Mouse (Mus musculus) kidney, postnatal 0 days (tissue): ENCODE results near the gene Ube2u. TPM values are rescaled to one million over a fixed set of nuclear protein-coding genes. Genes with fewer than 3 reads are reported as not detected.

Experiments
- ATAC-seq: fragments of 200-750 bp; cut with Nextera tagmentation; replicated peaks from 2 replicates; pipeline ENCODE4 v1.8.0; 2017; ENCODE audit warnings: low read depth, moderate number of reproducible peaks, moderate TSS enrichment, moderate library complexity; ENCODE audit not compliant: low FRiP score
- DNase-seq: peaks from one replicate; pipeline ENCODE4 v3.0.0-alpha.2; 2016; ENCODE audit warnings: low spot score
- H3K27ac ChIP-seq: fragments of 300-500 bp; sonication (generic); 2 replicates; pipeline ENCODE4 v1.5.1; 2014; ENCODE audit warnings: mild to moderate bottlenecking
- H3K27me3 ChIP-seq: fragments of 300-500 bp; sonication (generic); 2 replicates; pipeline ENCODE4 v1.6.1; 2014; ENCODE audit warnings: low read length, mixed read lengths; ENCODE audit not compliant: insufficient read depth
- H3K36me3 ChIP-seq: fragments of 300-500 bp; sonication (generic); 2 replicates; pipeline ENCODE4 v1.6.1; 2014; ENCODE audit warnings: low read length, mixed read lengths; ENCODE audit not compliant: insufficient read depth
- H3K4me1 ChIP-seq: fragments of 300-500 bp; sonication (generic); replicated peaks from 2 replicates; pipeline ENCODE4 v1.6.1; 2014; ENCODE audit warnings: antibody characterized with exemption, low read length, mixed read lengths; ENCODE audit not compliant: insufficient read depth
- H3K4me2 ChIP-seq: fragments of 300-500 bp; sonication (generic); 2 replicates; pipeline ENCODE4 v1.6.1; 2014; ENCODE audit warnings: mild to moderate bottlenecking, low read length, moderate library complexity, mixed read lengths
- H3K4me3 ChIP-seq: fragments of 300-500 bp; sonication (generic); replicated peaks from 2 replicates; pipeline ENCODE4 v1.5.1; 2014; ENCODE audit warnings: low read depth, low read length
- H3K9ac ChIP-seq: fragments of 300-500 bp; sonication (generic); 2 replicates; pipeline ENCODE4 v1.6.1; 2014; ENCODE audit warnings: low read depth, low read length
- H3K9me3 ChIP-seq: fragments of 300-500 bp; sonication (generic); replicated peaks from 2 replicates; pipeline ENCODE4 v1.6.1; 2016; ENCODE audit warnings: low read length, inconsistent platforms, mixed read lengths
- CTCF ChIP-seq: IDR thresholded peaks from 2 replicates; pipeline ENCODE4 v1.5.1; 2016; ENCODE audit warnings: antibody characterized with exemption, low read depth, mild to moderate bottlenecking, moderate library complexity
- WGBS: fragments of 180-500 bp; shearing (Covaris S2); extraction: QIAGEN DNeasy Blood & Tissue Kit; methylation state at CpG from one replicate; pipeline ENCODE4 v1.1.7; 2014; 5-methylcytosine and 5-hydroxymethylcytosine counted together
- polyA plus RNA-seq: library from polyadenylated mRNA; unstranded; fragments of >200 nt; fragmentation: Nextera tagmentation; extraction: Ambion mirVana; gene quantifications from 2 replicates; pipeline ENCODE4 v1.2.1, GENCODE M21; 2015

Ube2u gene
- polyA plus RNA-seq, 1 experiment from 2014 or later, result 1.6 TPM

DNA sequence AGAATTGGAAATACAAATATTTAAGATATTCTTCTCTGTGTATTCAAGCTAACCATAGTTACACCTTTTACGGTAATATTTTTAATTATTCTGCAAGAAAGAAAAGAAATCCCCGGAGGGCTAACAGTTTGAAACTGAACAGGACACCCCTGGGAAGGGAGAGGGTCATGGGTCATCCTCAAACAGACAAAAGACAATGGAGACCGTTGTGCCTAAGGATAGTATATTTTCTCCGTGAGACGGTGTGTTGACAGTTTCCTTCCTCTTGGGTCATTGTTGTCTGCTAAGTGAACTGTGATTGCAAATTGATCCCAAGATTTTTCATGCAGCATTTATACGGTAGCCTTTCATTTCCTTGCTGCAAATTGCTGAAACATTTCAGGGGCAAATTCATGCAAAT is 43.9 kb downstream of the Ube2u start:
- TF ChIP-seq CTCF, result no peak
- Histone ChIP-seq H3K4me1 (peaks cover 5% of the 10 kb centered on the region; the same call in 1 of the 2 replicates), H3K9me3 (no peaks in the 10 kb centered on the region), H3K4me3 (no peak overlapping the region), H3K4me2 (no peak overlapping the region), H3K9ac (no peak overlapping the region), H3K36me3 (no peaks in the 10 kb centered on the region), H3K27me3 (no peaks in the 10 kb centered on the region), H3K27ac (no peak overlapping the region)
- DNase-seq (peak; percentile 44), ATAC-seq (no peak)
- WGBS, result 29% methylated on average over 6 of the region's 6 CpGs

DNA sequence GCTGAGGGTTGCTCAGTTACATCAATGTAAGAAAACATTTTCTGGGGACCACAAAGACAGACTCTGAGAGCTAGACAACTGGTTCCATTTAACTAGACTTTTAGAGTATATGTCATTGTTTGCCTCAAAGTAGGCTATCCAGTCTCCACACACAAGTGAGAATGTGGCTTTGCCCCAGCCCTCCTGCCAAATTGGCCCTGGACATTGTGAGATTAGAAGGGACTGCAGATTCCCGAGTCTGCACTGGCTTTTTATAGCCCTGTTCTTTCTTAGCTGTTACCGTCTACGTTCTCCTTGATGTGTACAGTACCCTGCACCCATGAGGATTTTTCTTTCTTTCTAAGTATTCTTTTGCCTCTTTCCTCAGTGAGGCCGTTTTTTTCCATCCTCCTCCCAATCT is 46.1 kb downstream of the Ube2u start:
- WGBS, result 60% methylated on average over 4 of the region's 4 CpGs

DNA sequence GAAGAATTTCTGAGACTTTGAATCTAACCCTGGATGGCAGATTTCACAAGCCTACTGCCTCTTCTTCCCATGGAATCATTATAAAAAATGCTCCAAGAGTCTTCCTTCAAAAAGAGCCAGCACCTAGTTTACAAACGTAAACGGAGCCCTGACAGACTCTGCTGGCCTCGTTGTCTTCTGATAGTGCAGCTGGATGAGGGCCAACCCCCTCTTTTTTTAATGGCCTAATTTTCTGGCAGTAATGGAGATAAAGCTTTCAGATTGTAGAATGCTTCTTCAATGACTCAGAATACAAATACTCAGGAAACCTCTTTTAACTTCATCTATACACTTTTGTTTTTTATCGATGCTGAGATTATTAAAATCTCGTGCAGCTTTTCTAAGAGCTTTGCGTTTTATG is 47.6 kb downstream of the Ube2u start:
- Histone ChIP-seq H3K9me3 (no peaks in the 10 kb centered on the region), H3K27ac (no peak overlapping the region), H3K9ac (no peak overlapping the region), H3K4me2 (no peak overlapping the region), H3K4me1 (peaks cover 10% of the 10 kb centered on the region; the same call in 1 of the 2 replicates), H3K4me3 (no peak overlapping the region), H3K36me3 (no peaks in the 10 kb centered on the region), H3K27me3 (no peaks in the 10 kb centered on the region)
- WGBS, result 46% methylated on average over 6 of the region's 6 CpGs
- DNase-seq, result no peak
- TF ChIP-seq CTCF, result no peak
- ATAC-seq, result no peak

More for the DNA sequence above, 46.1 kb downstream of the Ube2u start:
- H3K27me3 ChIP-seq, result no peaks in the 10 kb centered on the region
- no peak overlapping the region for H3K4me3 ChIP-seq
- no peak for DNase-seq
- H3K9ac ChIP-seq, result no peak overlapping the region
- H3K4me2 ChIP-seq, result no peak overlapping the region
- H3K4me1 ChIP-seq, result peaks cover 10% of the 10 kb centered on the region; the same call in 1 of the 2 replicates
- no peak for ATAC-seq
- TF ChIP-seq CTCF, result no peak
- H3K27ac ChIP-seq, result no peak overlapping the region
- H3K36me3 ChIP-seq, result no peaks in the 10 kb centered on the region
- no peaks in the 10 kb centered on the region for H3K9me3 ChIP-seq

DNA sequence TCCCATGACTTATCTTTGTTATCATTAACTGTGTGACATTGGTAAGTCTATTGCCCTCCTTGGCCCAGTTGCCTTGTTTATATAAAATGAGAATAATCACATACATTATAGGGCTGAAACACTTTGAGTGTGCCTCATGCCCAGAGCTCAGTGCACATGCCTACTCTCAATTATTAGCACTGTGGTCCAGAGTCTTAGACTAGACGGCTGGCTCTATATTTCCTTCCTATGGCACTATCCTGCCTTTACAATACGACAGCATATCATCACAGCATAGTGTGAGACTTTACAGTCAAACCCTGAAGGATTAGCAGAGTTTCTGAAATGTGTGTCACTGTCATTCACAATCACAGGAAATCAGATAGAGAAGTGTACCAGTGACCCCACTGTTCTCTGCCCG is 48.4 kb downstream of the Ube2u start:
- no peaks in the 10 kb centered on the region for H3K9me3 ChIP-seq
- H3K4me1 ChIP-seq, result peaks cover 10% of the 10 kb centered on the region; the same call in 1 of the 2 replicates
- DNase-seq, result no peak
- TF ChIP-seq CTCF, result no peak
- H3K27me3 ChIP-seq, result no peaks in the 10 kb centered on the region
- H3K36me3 ChIP-seq, result no peaks in the 10 kb centered on the region
- no peak overlapping the region for H3K9ac ChIP-seq
- WGBS, result 27% methylated on average over 3 of the region's 3 CpGs
- peak overlapping the region; percentile 17; the same call in 1 of the 2 replicates for H3K4me3 ChIP-seq
- H3K27ac ChIP-seq, result no peak overlapping the region
- ATAC-seq, result no peak
- peak overlapping the region; percentile 54 for H3K4me2 ChIP-seq

DNA sequence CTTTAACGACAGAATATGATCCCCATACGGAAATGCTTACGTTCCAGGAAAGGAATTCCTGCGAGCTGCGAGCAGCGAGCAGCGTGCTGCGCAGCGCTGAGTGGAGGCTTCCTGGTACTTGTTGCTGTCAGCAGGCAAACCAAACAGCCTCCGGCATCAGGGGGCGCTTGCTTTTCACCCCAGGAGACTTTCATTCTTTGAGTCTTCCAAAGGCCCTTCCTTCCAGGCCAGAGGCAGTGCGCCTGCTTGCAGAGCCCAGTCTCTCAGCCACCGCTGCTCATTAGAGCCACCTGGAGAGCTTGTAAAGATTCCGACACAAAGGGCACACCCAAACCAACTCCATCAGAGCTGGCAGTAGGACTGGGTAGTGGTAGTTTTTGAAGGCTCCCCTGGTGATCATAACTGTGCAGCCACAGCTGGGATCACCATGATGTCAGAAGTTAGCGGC is 48.9 kb downstream of the Ube2u start:
- Histone ChIP-seq H3K27me3 (no peaks in the 10 kb centered on the region), H3K36me3 (no peaks in the 10 kb centered on the region), H3K4me3 (peak overlapping the region; percentile 17; the same call in 1 of the 2 replicates), H3K4me2 (peak overlapping the region; percentile 54), H3K9me3 (no peaks in the 10 kb centered on the region), H3K27ac (no peak overlapping the region), H3K4me1 (peaks cover 10% of the 10 kb centered on the region; the same call in 1 of the 2 replicates), H3K9ac (no peak overlapping the region)
- TF ChIP-seq CTCF, result peak; percentile 9; the same call in 1 of the 2 replicates
- 9% methylated on average over 15 of the region's 15 CpGs for WGBS
- ATAC-seq, result peak; percentile 29; the same call in 1 of the 2 replicates
- DNase-seq, result peak; percentile 83

DNA sequence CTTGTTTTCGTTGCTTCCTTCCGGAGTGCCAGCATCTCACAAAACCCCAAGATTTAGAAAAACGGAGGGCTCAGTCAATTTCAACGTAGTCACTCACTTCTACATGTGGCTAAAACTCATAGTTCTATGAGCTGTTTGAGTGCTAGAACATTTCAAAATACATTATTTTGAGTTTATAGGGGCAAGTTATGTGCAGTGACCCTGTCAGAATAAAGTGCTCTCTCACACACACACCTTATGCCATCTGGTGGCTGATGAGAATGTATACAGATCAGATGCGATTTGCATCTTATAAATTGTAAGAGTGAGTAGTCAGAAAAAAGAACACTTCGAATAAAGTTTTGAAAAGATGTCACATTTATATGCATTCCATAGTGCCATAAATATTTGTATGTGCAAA is 55.0 kb downstream of the Ube2u start:
- ATAC-seq (no peak), DNase-seq (peak; percentile 69)
- H3K36me3 ChIP-seq, result no peaks in the 10 kb centered on the region
- H3K9me3 ChIP-seq, result no peaks in the 10 kb centered on the region
- no peaks in the 10 kb centered on the region for H3K27me3 ChIP-seq
- WGBS, result 70% methylated on average over 6 of the region's 6 CpGs
- no peak overlapping the region for H3K4me3 ChIP-seq
- no peaks in the 10 kb centered on the region for H3K4me1 ChIP-seq
- no peak overlapping the region for H3K4me2 ChIP-seq
- peak; percentile 73 for TF ChIP-seq CTCF
- H3K9ac ChIP-seq, result no peak overlapping the region
- H3K27ac ChIP-seq, result no peak overlapping the region

DNA sequence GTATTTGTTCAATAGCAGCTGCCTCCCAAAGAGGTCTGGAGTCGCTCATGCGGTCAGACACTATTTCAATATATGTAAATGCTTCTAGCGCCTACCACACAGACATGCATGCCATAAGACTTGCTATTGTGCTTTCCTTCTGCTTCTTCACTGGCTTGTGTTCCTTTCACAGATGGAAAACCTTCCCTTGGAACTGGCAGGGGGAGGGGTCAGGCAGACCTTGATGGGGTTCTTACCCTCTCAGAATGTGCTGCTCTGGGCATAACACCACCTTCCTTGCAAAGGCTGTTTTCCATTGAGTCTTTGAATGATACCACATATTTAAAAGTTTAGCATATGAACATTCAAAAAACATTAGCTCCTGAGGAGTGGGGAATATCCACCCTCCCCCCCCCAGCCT is 56.3 kb downstream of the Ube2u start:
- Histone ChIP-seq H3K27me3 (no peaks in the 10 kb centered on the region), H3K4me3 (no peak overlapping the region), H3K36me3 (no peaks in the 10 kb centered on the region), H3K9ac (no peak overlapping the region), H3K27ac (no peak overlapping the region), H3K9me3 (no peaks in the 10 kb centered on the region), H3K4me1 (no peaks in the 10 kb centered on the region), H3K4me2 (no peak overlapping the region)
- DNase-seq, result no peak
- WGBS, result 86% methylated on average over 3 of the region's 3 CpGs
- TF ChIP-seq CTCF, result no peak
- no peak for ATAC-seq
